Mouse (Mus musculus): ENCODE results near the gene Kank4.
"Not testable (repeated sequence)": the region's sequence is repeated elsewhere in the genome, so short reads cannot be mapped to it uniquely, and the experiment has no call there.

Kank4 gene

GRCm38 (mm10) chr4:98826701-98827100, 9.4 kb upstream of the Kank4 start:
- DNase-seq = no peak

GRCm38 (mm10) chr4:98823740-98824139, 6.4 kb upstream of the Kank4 start, which contains the start of gene I0C0044D17Rik:
Gene I0C0044D17Rik (minus strand): TSS chr4:98823840.
- DNase-seq = not testable (repeated sequence)

GRCm38 (mm10) chr4:98823047-98823446, 5.7 kb upstream of the Kank4 start:
- no peak for DNase-seq

GRCm38 (mm10) chr4:98822478-98822877, 5.1 kb upstream of the Kank4 start:
- DNase-seq = no peak

- DNase-seq = no peak
Observed at GRCm38 (mm10) chr4:98819216-98819755, 1.9 kb upstream of the Kank4 start.

- no peak for DNase-seq
Observed at GRCm38 (mm10) chr4:98816807-98817183, 542 bp downstream of the Kank4 start.

- no peak for DNase-seq
Observed at GRCm38 (mm10) chr4:98806306-98806705, 11.0 kb downstream of the Kank4 start.

- no peak for DNase-seq
Observed at GRCm38 (mm10) chr4:98805291-98806048, 11.9 kb downstream of the Kank4 start.

GRCm38 (mm10) chr4:98804476-98805134, 12.7 kb downstream of the Kank4 start:
- no peak for DNase-seq

- DNase-seq = no peak
Observed at GRCm38 (mm10) chr4:98801775-98802174, 15.6 kb downstream of the Kank4 start.

- DNase-seq = no peak
Observed at GRCm38 (mm10) chr4:98800824-98801223, 16.5 kb downstream of the Kank4 start.

GRCm38 (mm10) chr4:98796591-98797341, 20.6 kb downstream of the Kank4 start:
- DNase-seq = no peak

- no peak for DNase-seq
Observed at GRCm38 (mm10) chr4:98795241-98795640, 22.1 kb downstream of the Kank4 start.

GRCm38 (mm10) chr4:98793486-98793885, 23.9 kb downstream of the Kank4 start:
- no peak for DNase-seq

GRCm38 (mm10) chr4:98790721-98791120, 26.6 kb downstream of the Kank4 start:
- DNase-seq = no peak

- no peak for DNase-seq
Observed at GRCm38 (mm10) chr4:98789861-98790311, 27.5 kb downstream of the Kank4 start.

GRCm38 (mm10) chr4:98789133-98789765, 28.1 kb downstream of the Kank4 start:
- DNase-seq = no peak

GRCm38 (mm10) chr4:98786281-98786680, 31.1 kb downstream of the Kank4 start:
- DNase-seq = no peak

- no peak for DNase-seq
Observed at GRCm38 (mm10) chr4:98785851-98786250, 31.5 kb downstream of the Kank4 start.

- no peak for DNase-seq
Observed at GRCm38 (mm10) chr4:98778219-98778618, 39.1 kb downstream of the Kank4 start.

- DNase-seq = no peak
Observed at GRCm38 (mm10) chr4:98777464-98777863, 39.9 kb downstream of the Kank4 start.

- no peak for DNase-seq
Observed at GRCm38 (mm10) chr4:98776721-98777427, 40.5 kb downstream of the Kank4 start.
